Mouse (Mus musculus): Measurements from ENCODE around the gene Chsy1. TPM values are rescaled to one million over a fixed set of nuclear protein-coding genes. Genes with fewer than 3 reads are reported as not detected.

Chsy1 gene
- polyA plus RNA-seq, 1 experiment from 2014 or later = 18.9 TPM

- ATAC-seq (replicated peaks; ENCODE audit: low FRiP score, low TSS enrichment, low read depth) (no peak), DNase-seq (ENCODE audit: low spot score) (no peak)
- Histone ChIP-seq H3K9ac (ENCODE audit: low read length) (no peak overlapping the region), H3K27me3 (replicated peaks; ENCODE audit: control insufficient read depth, insufficient read depth, low read length) (no peaks in the 10 kb centered on the region; the same call in 1 of the 2 replicates), H3K9me3 (ENCODE audit: control insufficient read depth, low read length) (no peaks in the 10 kb centered on the region), H3K36me3 (ENCODE audit: control insufficient read depth, insufficient read depth, low read length) (no peaks in the 10 kb centered on the region), H3K27ac (ENCODE audit: low read depth) (no peak overlapping the region), H3K4me3 (ENCODE audit: low read depth, low read length) (no peak overlapping the region), H3K4me2 (ENCODE audit: low read length) (no peak overlapping the region), H3K4me1 (replicated peaks; ENCODE audit: control insufficient read depth, insufficient read depth, low read length) (0 out of 2 replicates have a peak, but pooled peaks cover 7% of the 10 kb centered on the region)
- WGBS = 91% methylated on average over 5 of the region's 5 CpGs
Measured at GRCm38 (mm10) chr7:66104531-66104930, 4.8 kb upstream of the Chsy1 start.

GRCm38 (mm10) chr7:66105771-66106170 is 3.5 kb upstream of the Chsy1 start:
- 54% methylated on average over 4 of the region's 4 CpGs for WGBS
- Histone ChIP-seq H3K4me3 (ENCODE audit: low read depth, low read length) (no peak overlapping the region), H3K9ac (ENCODE audit: low read length) (no peak overlapping the region), H3K4me1 (replicated peaks; ENCODE audit: control insufficient read depth, insufficient read depth, low read length) (0 out of 2 replicates have a peak, but pooled peaks cover 9% of the 10 kb centered on the region), H3K4me2 (ENCODE audit: low read length) (no peak overlapping the region), H3K27ac (ENCODE audit: low read depth) (no peak overlapping the region), H3K27me3 (replicated peaks; ENCODE audit: control insufficient read depth, insufficient read depth, low read length) (no peaks in the 10 kb centered on the region; the same call in 1 of the 2 replicates), H3K36me3 (ENCODE audit: control insufficient read depth, insufficient read depth, low read length) (no peaks in the 10 kb centered on the region), H3K9me3 (ENCODE audit: control insufficient read depth, low read length) (no peaks in the 10 kb centered on the region)
- DNase-seq (ENCODE audit: low spot score) = no peak
- ATAC-seq (replicated peaks; ENCODE audit: low FRiP score, low TSS enrichment, low read depth) = no peak

GRCm38 (mm10) chr7:66106581-66107056 is 2.7 kb upstream of the Chsy1 start:
- Histone ChIP-seq H3K4me3 (ENCODE audit: low read depth, low read length) (no peak overlapping the region), H3K4me1 (replicated peaks; ENCODE audit: control insufficient read depth, insufficient read depth, low read length) (peaks cover 16% of the 10 kb centered on the region), H3K9ac (ENCODE audit: low read length) (no peak overlapping the region), H3K27me3 (replicated peaks; ENCODE audit: control insufficient read depth, insufficient read depth, low read length) (no peaks in the 10 kb centered on the region), H3K27ac (ENCODE audit: low read depth) (no peak overlapping the region), H3K36me3 (ENCODE audit: control insufficient read depth, insufficient read depth, low read length) (no peaks in the 10 kb centered on the region), H3K9me3 (ENCODE audit: control insufficient read depth, low read length) (no peaks in the 10 kb centered on the region), H3K4me2 (ENCODE audit: low read length) (no peak overlapping the region)
- no peak for ATAC-seq (replicated peaks; ENCODE audit: low FRiP score, low TSS enrichment, low read depth)
- WGBS = 65% methylated on average over 7 of the region's 7 CpGs
- DNase-seq (ENCODE audit: low spot score) = no peak

- Histone ChIP-seq H3K27ac (ENCODE audit: low read depth) (no peak overlapping the region), H3K4me3 (ENCODE audit: low read depth, low read length) (no peak overlapping the region), H3K9ac (ENCODE audit: low read length) (no peak overlapping the region), H3K9me3 (ENCODE audit: control insufficient read depth, low read length) (no peaks in the 10 kb centered on the region), H3K4me1 (replicated peaks; ENCODE audit: control insufficient read depth, insufficient read depth, low read length) (peaks cover 16% of the 10 kb centered on the region), H3K4me2 (ENCODE audit: low read length) (no peak overlapping the region), H3K27me3 (replicated peaks; ENCODE audit: control insufficient read depth, insufficient read depth, low read length) (no peaks in the 10 kb centered on the region), H3K36me3 (ENCODE audit: control insufficient read depth, insufficient read depth, low read length) (no peaks in the 10 kb centered on the region)
- WGBS = 73% methylated on average over 11 of the region's 11 CpGs
- no peak for DNase-seq (ENCODE audit: low spot score)
- ATAC-seq (replicated peaks; ENCODE audit: low FRiP score, low TSS enrichment, low read depth) = no peak
Measured at GRCm38 (mm10) chr7:66107206-66107605, 2.1 kb upstream of the Chsy1 start.

GRCm38 (mm10) chr7:66107930-66108329 is 1.4 kb upstream of the Chsy1 start:
- Histone ChIP-seq H3K27me3 (replicated peaks; ENCODE audit: control insufficient read depth, insufficient read depth, low read length) (no peaks in the 10 kb centered on the region), H3K4me1 (replicated peaks; ENCODE audit: control insufficient read depth, insufficient read depth, low read length) (peaks cover 16% of the 10 kb centered on the region), H3K9ac (ENCODE audit: low read length) (no peak overlapping the region), H3K4me3 (ENCODE audit: low read depth, low read length) (no peak overlapping the region), H3K9me3 (ENCODE audit: control insufficient read depth, low read length) (no peaks in the 10 kb centered on the region), H3K4me2 (ENCODE audit: low read length) (no peak overlapping the region), H3K36me3 (ENCODE audit: control insufficient read depth, insufficient read depth, low read length) (no peaks in the 10 kb centered on the region), H3K27ac (ENCODE audit: low read depth) (no peak overlapping the region)
- ATAC-seq (replicated peaks; ENCODE audit: low FRiP score, low TSS enrichment, low read depth) (no peak), DNase-seq (ENCODE audit: low spot score) (no peak)
- WGBS = 18% methylated on average over 7 of the region's 7 CpGs

- H3K36me3 ChIP-seq (ENCODE audit: control insufficient read depth, insufficient read depth, low read length) = no peaks in the 10 kb centered on the region
- H3K4me3 ChIP-seq (ENCODE audit: low read depth, low read length) = peak overlapping the region; percentile 88
- peak; percentile 47 for ATAC-seq (replicated peaks; ENCODE audit: low FRiP score, low TSS enrichment, low read depth)
- peaks cover 18% of the 10 kb centered on the region for H3K4me1 ChIP-seq (replicated peaks; ENCODE audit: control insufficient read depth, insufficient read depth, low read length)
- no peaks in the 10 kb centered on the region for H3K27me3 ChIP-seq (replicated peaks; ENCODE audit: control insufficient read depth, insufficient read depth, low read length)
- H3K27ac ChIP-seq (ENCODE audit: low read depth) = peak overlapping the region; percentile 87
- H3K9me3 ChIP-seq (ENCODE audit: control insufficient read depth, low read length) = no peaks in the 10 kb centered on the region
- peak overlapping the region; percentile 87 for H3K9ac ChIP-seq (ENCODE audit: low read length)
- peak; percentile 82 for DNase-seq (ENCODE audit: low spot score)
- H3K4me2 ChIP-seq (ENCODE audit: low read length) = peak overlapping the region; percentile 85
- under 1% methylated on average over 54 of the region's 77 CpGs for WGBS
Measured at GRCm38 (mm10) chr7:66109855-66110635, 730 bp downstream of the Chsy1 start.

- Histone ChIP-seq H3K4me3 (ENCODE audit: low read depth, low read length) (peak overlapping the region; percentile 88), H3K27ac (ENCODE audit: low read depth) (peak overlapping the region; percentile 87; the same call in 1 of the 2 replicates), H3K27me3 (replicated peaks; ENCODE audit: control insufficient read depth, insufficient read depth, low read length) (no peaks in the 10 kb centered on the region), H3K4me2 (ENCODE audit: low read length) (peak overlapping the region; percentile 85), H3K4me1 (replicated peaks; ENCODE audit: control insufficient read depth, insufficient read depth, low read length) (peaks cover 23% of the 10 kb centered on the region), H3K9me3 (ENCODE audit: control insufficient read depth, low read length) (no peaks in the 10 kb centered on the region), H3K36me3 (ENCODE audit: control insufficient read depth, insufficient read depth, low read length) (no peaks in the 10 kb centered on the region), H3K9ac (ENCODE audit: low read length) (peak overlapping the region; percentile 87)
- 4% methylated on average over 10 of the region's 10 CpGs for WGBS
- DNase-seq (ENCODE audit: low spot score) (peak; percentile 63), ATAC-seq (replicated peaks; ENCODE audit: low FRiP score, low TSS enrichment, low read depth) (no peak)
Measured at GRCm38 (mm10) chr7:66110636-66111112, 1.4 kb downstream of the Chsy1 start.

GRCm38 (mm10) chr7:66111211-66111610 is 1.9 kb downstream of the Chsy1 start:
- peak overlapping the region; percentile 87 for H3K9ac ChIP-seq (ENCODE audit: low read length)
- no peak overlapping the region for H3K27ac ChIP-seq (ENCODE audit: low read depth)
- H3K4me2 ChIP-seq (ENCODE audit: low read length) = peak overlapping the region; percentile 85
- 65% methylated on average over 10 of the region's 10 CpGs for WGBS
- no peaks in the 10 kb centered on the region for H3K27me3 ChIP-seq (replicated peaks; ENCODE audit: control insufficient read depth, insufficient read depth, low read length)
- no peak for ATAC-seq (replicated peaks; ENCODE audit: low FRiP score, low TSS enrichment, low read depth)
- H3K4me3 ChIP-seq (ENCODE audit: low read depth, low read length) = peak overlapping the region; percentile 88
- no peaks in the 10 kb centered on the region for H3K36me3 ChIP-seq (ENCODE audit: control insufficient read depth, insufficient read depth, low read length)
- H3K4me1 ChIP-seq (replicated peaks; ENCODE audit: control insufficient read depth, insufficient read depth, low read length) = peaks cover 27% of the 10 kb centered on the region
- DNase-seq (ENCODE audit: low spot score) = no peak
- no peaks in the 10 kb centered on the region for H3K9me3 ChIP-seq (ENCODE audit: control insufficient read depth, low read length)

Data from intestine, embryonic 14.5 days (tissue).